In the genomic region with DNA sequence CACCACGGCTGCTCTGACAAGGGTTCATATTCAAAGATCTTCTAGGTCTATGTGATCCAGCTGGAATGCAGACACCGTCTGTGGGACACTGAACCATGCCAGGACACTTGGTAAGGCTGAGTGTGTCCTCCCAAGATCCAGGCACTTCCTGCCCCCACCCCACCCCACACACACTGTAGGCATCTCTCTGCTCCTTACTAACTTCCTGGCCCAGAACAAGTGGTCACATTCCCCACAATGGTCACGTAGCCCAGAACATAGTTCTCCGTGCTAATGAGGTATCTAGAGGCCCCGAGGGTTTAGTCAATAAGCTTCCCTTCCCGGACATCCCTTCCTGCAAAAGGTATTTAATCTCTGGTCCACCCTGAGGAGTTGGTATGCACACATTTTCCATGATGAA, we compare ENCODE assay signal across 23 mouse cellular contexts.
"Had no signal": no experiment of that assay in that cellular context is flagged by ENCODE, and none has a peak within 500 bp of the region (broad histone marks: within the 10 kb centered on the region; RNA-seq: fewer than 3 reads in every experiment).

No protein-coding gene starts in this region.

- H3K27ac ChIP-seq: limb, embryonic 12.5 days; limb, embryonic 15.5 days; liver, embryonic 14.5 days; lung, embryonic 15.5 days; midbrain, embryonic 10.5 days; midbrain, embryonic 13.5 days; neural tube, embryonic 13.5 days; stomach, embryonic 15.5 days had no signal

- ATAC-seq: liver, postnatal 0 days; midbrain, embryonic 13.5 days; midbrain, embryonic 16.5 days had no signal

- H3K4me2 ChIP-seq: limb, embryonic 12.5 days; limb, embryonic 15.5 days; liver, embryonic 11.5 days; lung, embryonic 15.5 days; midbrain, embryonic 13.5 days; neural tube, embryonic 13.5 days; stomach, embryonic 15.5 days had no signal

- H3K9me3 ChIP-seq: limb, embryonic 15.5 days; lung, embryonic 15.5 days; midbrain, embryonic 10.5 days; midbrain, embryonic 13.5 days; neural tube, embryonic 13.5 days; stomach, embryonic 15.5 days had no signal

- H3K9ac ChIP-seq: limb, embryonic 12.5 days; limb, embryonic 15.5 days; liver, embryonic 14.5 days; liver, postnatal 0 days; lung, embryonic 15.5 days; midbrain, embryonic 13.5 days; neural tube, embryonic 13.5 days; stomach, embryonic 15.5 days had no signal

- H3K4me3 ChIP-seq: limb, embryonic 12.5 days; limb, embryonic 15.5 days; lung, embryonic 15.5 days; megakaryocyte, embryonic 14.5 days; midbrain, embryonic 10.5 days; midbrain, embryonic 13.5 days; myocyte; neural tube, embryonic 13.5 days; stomach, embryonic 15.5 days had no signal

- DNase-seq: kidney, adult 9 months; kidney, postnatal 14 days; kidney, postnatal 4 days; left cerebral cortex, postnatal 4 days; liver, postnatal 0 days; retina, postnatal 1 day; right cerebral cortex, postnatal 25 days; spleen, adult 18-20 months; thymus, adult 2 months; thymus, postnatal 14 days; thymus, postnatal 4 days had no signal

- H3K27me3 ChIP-seq: limb, embryonic 12.5 days; limb, embryonic 15.5 days; lung, embryonic 15.5 days; megakaryocyte, embryonic 14.5 days; midbrain, embryonic 13.5 days; neural tube, embryonic 13.5 days; stomach, embryonic 15.5 days had no signal

- H3K4me1 ChIP-seq: limb, embryonic 12.5 days; limb, embryonic 15.5 days; lung, embryonic 15.5 days; megakaryocyte, embryonic 14.5 days; midbrain, embryonic 10.5 days; midbrain, embryonic 13.5 days; neural tube, embryonic 13.5 days; stomach, embryonic 15.5 days had no signal

- H3K36me3 ChIP-seq: limb, embryonic 12.5 days; limb, embryonic 15.5 days; lung, embryonic 15.5 days; midbrain, embryonic 10.5 days; midbrain, embryonic 13.5 days; neural tube, embryonic 13.5 days; stomach, embryonic 15.5 days had no signal
